ENCODE assay signal across 9 mouse cellular contexts in genomic region chr9:111270606-111271005, GRCm38 (mm10). TPM values are rescaled to one million over a fixed set of nuclear protein-coding genes. Genes with fewer than 3 reads are reported as not detected.
DNase-seq lines count a peak whose midpoint lies in the region; ATAC-seq and TF ChIP-seq lines count a peak whose summit lies in the region.
"Had no signal": no experiment of that assay in that cellular context is flagged by ENCODE, and none has a peak within 500 bp of the region (broad histone marks: within the 10 kb centered on the region; RNA-seq: fewer than 3 reads in every experiment).

No protein-coding gene starts in this region.

- H3K4me2 ChIP-seq in liver, embryonic 14.5 days (ENCODE audit: low read depth), result peak overlapping the region; percentile 64

- H3K79me2 ChIP-seq in heart, adult 2 months (replicated peaks; ENCODE audit: control insufficient read depth, insufficient read depth, low read length), result peaks cover 5% of the 10 kb centered on the region

- TF ChIP-seq EP300 in heart, adult 2 months (IDR thresholded peaks at IDR 0.05; ENCODE audit: insufficient read depth, low read depth, low read length), result no peak
- TF ChIP-seq EP300 in liver, embryonic 14.5 days (IDR thresholded peaks at IDR 0.05; ENCODE audit: low read depth), result no peak

- no peak for TF ChIP-seq POLR2A in heart, adult 2 months (IDR thresholded peaks at IDR 0.05; ENCODE audit: insufficient read depth, low read depth, low read length)
- TF ChIP-seq POLR2A in thymus, adult 2 months (IDR thresholded peaks at IDR 0.05; ENCODE audit: control insufficient read depth, extremely low read depth, insufficient read depth, low read length, poor library complexity), result no peak

- H3K9ac ChIP-seq in heart, adult 2 months (ENCODE audit: low read depth, low read length), result peak overlapping the region; percentile 88; the same call in 1 of the 2 replicates
- H3K9ac ChIP-seq in liver, embryonic 14.5 days (replicated peaks), result peak overlapping the region; percentile 70

- H3K4me3 ChIP-seq in heart, adult 2 months, result peak overlapping the region; percentile 92
- no peak overlapping the region for H3K4me3 ChIP-seq in thymus, adult 2 months (ENCODE audit: control insufficient read depth, insufficient read depth, low read length)
- peak overlapping the region; percentile 74 to 82 for H3K4me3 ChIP-seq in liver, embryonic 14.5 days (ENCODE audit: insufficient read depth in 1 of 2, low read depth in 2 of 2, low read length in 2 of 2)

- no peak for DNase-seq in heart, adult 2 months
- no peak for DNase-seq in heart, postnatal 36 days
- DNase-seq in thymus, postnatal 0 days (ENCODE audit: low spot score), result peak; percentile 10
- DNase-seq in thymus, adult 2 months, result no peak
- DNase-seq in liver, embryonic 14.5 days (ENCODE audit: low read depth in 3 of 3, low spot score in 3 of 3), result no peak
- no peak for DNase-seq in urinary bladder, adult 2 months (ENCODE audit: low spot score)
- no peak for DNase-seq in adipocyte (ENCODE audit: low spot score)
- DNase-seq in gastrocnemius, postnatal 25 days, result no peak
- DNase-seq: layer of hippocampus, postnatal 36 days had no signal

- no peaks in the 10 kb centered on the region for H3K27me3 ChIP-seq in heart, adult 2 months (ENCODE audit: control insufficient read depth, insufficient read depth, low read length)
- H3K27me3 ChIP-seq in thymus, adult 2 months (ENCODE audit: control insufficient read depth, insufficient read depth, low read length), result no peaks in the 10 kb centered on the region
- H3K27me3 ChIP-seq in liver, embryonic 14.5 days (ENCODE audit: control insufficient read depth, insufficient read depth, low read length), result no peaks in the 10 kb centered on the region

- intact Hi-C loops in heart, adult 2 months (cut with DNase I), result loop anchor here (10.0 kb wide), 1 partner anchor 866 kb away; the partner anchor contains the start of gene Ptpn23
- intact Hi-C loops in heart, postnatal 36 days (cut with DNase I), result no loop called here

- peak overlapping the region; percentile 90 for H3K27ac ChIP-seq in heart, adult 2 months
- no peak overlapping the region for H3K27ac ChIP-seq in thymus, adult 2 months (ENCODE audit: control insufficient read depth, insufficient read depth, low read length)
- H3K27ac ChIP-seq in liver, embryonic 14.5 days, result peak overlapping the region; percentile 62

- no peak for ATAC-seq in liver, embryonic 14.5 days (ENCODE audit: insufficient read depth)

- H3K36me3 ChIP-seq in heart, adult 2 months (ENCODE audit: control insufficient read depth, insufficient read depth, low read length), result peaks cover 27% of the 10 kb centered on the region
- H3K36me3 ChIP-seq in thymus, adult 2 months (ENCODE audit: control insufficient read depth, insufficient read depth, low read length), result peaks cover 9% of the 10 kb centered on the region; the same call in 1 of the 2 replicates
- peaks cover 14% of the 10 kb centered on the region for H3K36me3 ChIP-seq in liver, embryonic 14.5 days (replicated peaks; ENCODE audit: control insufficient read depth, insufficient read depth, low read depth)

- TF ChIP-seq CTCF in heart, adult 2 months (IDR thresholded peaks at IDR 0.05), result no peak
- TF ChIP-seq CTCF in thymus, adult 2 months (IDR thresholded peaks at IDR 0.05; ENCODE audit: borderline replicate concordance, control insufficient read depth, extremely low read depth, insufficient read depth, low read length, poor library complexity), result no peak
- no peak for TF ChIP-seq CTCF in liver, embryonic 14.5 days (IDR thresholded peaks at IDR 0.05; ENCODE audit: low read depth)

- H3K4me1 ChIP-seq in heart, adult 2 months (ENCODE audit: control insufficient read depth, insufficient read depth, low read length), result peaks cover 13% of the 10 kb centered on the region
- H3K4me1 ChIP-seq in thymus, adult 2 months (replicated peaks; ENCODE audit: control insufficient read depth, insufficient read depth, low read length), result peaks cover 7% of the 10 kb centered on the region
- peaks cover 8 to 15% of the 10 kb centered on the region in 2 experiments; a peak in 3 of 4 replicates for H3K4me1 ChIP-seq in liver, embryonic 14.5 days (replicated peaks; ENCODE audit: control insufficient read depth in 2 of 2, insufficient read depth in 2 of 2, low read length in 1 of 2)

- WGBS in heart, adult 2 months, result 12% methylated on average over 5 of the region's 5 CpGs
- WGBS in thymus, adult 2 months, result 11% methylated on average over 5 of the region's 5 CpGs
- 6% methylated on average over 5 of the region's 5 CpGs for WGBS in liver, embryonic 14.5 days (ENCODE audit: insufficient replicate concordance)

- no peaks in the 10 kb centered on the region for H3K9me3 ChIP-seq in liver, embryonic 14.5 days (ENCODE audit: control insufficient read depth, low read length)

RNA-seq across cellular contexts. Expression of gene Mlh1, which starts 1.0 kb away (rescaled TPM):
- total RNA-seq in heart, adult 2 months (2021), result 1 to 10 TPM; 6.1 to 7.1 TPM
- polyA plus RNA-seq in heart, adult 2 months (2012; rRNA removed), result 12.6 and 12.9 TPM in 2 replicates
- 1 to 10 TPM; 7.7 to 8.5 TPM for total RNA-seq in heart, postnatal 36 days (2021)
- 30.4 and 32.1 TPM in 2 replicates for polyA plus RNA-seq in thymus, postnatal 0 days (2015; fragmentation: Nextera tagmentation; extraction: Ambion mirVana)
- polyA plus RNA-seq in thymus, adult 2 months (2012; rRNA removed), result 23.6 and 24.6 TPM in 2 replicates
- polyA plus RNA-seq in liver, embryonic 14.5 days (2012; rRNA removed), result 12.5 and 17.8 TPM in 2 replicates
- polyA plus RNA-seq in liver, embryonic 14.5 days (2014; fragmentation: Nextera tagmentation; extraction: Ambion mirVana), result 20.1 and 24.2 TPM in 2 replicates
- polyA plus RNA-seq in urinary bladder, adult 2 months (2012; rRNA removed), result 30.8 and 35.8 TPM in 2 replicates
- total RNA-seq in gastrocnemius, postnatal 25 days (2021), result 1 to 10 TPM; 4.4 to 8.7 TPM

RNA-seq across cellular contexts. Expression of gene Epm2aip1, which starts 1.1 kb away (rescaled TPM):
- 10 to 100 TPM; 20.3 to 23.8 TPM for total RNA-seq in heart, adult 2 months (2021)
- polyA plus RNA-seq in heart, adult 2 months (2012; rRNA removed), result 8.9 and 19.2 TPM in 2 replicates
- 10 to 100 TPM; 17.1 to 25.1 TPM for total RNA-seq in heart, postnatal 36 days (2021)
- polyA plus RNA-seq in thymus, postnatal 0 days (2015; fragmentation: Nextera tagmentation; extraction: Ambion mirVana), result 19.9 and 22.8 TPM in 2 replicates
- 22.9 and 29.1 TPM in 2 replicates for polyA plus RNA-seq in thymus, adult 2 months (2012; rRNA removed)
- 7.8 and 9.0 TPM in 2 replicates for polyA plus RNA-seq in liver, embryonic 14.5 days (2012; rRNA removed)
- 7.8 and 8.1 TPM in 2 replicates for polyA plus RNA-seq in liver, embryonic 14.5 days (2014; fragmentation: Nextera tagmentation; extraction: Ambion mirVana)
- 22.9 and 29.2 TPM in 2 replicates for polyA plus RNA-seq in urinary bladder, adult 2 months (2012; rRNA removed)
- 10 to 100 TPM; 18.8 to 19.2 TPM for total RNA-seq in gastrocnemius, postnatal 25 days (2021)

RNA-seq across cellular contexts. Expression of gene Trank1, which starts 40.9 kb away (rescaled TPM):
- total RNA-seq in heart, adult 2 months (2021), result not detected
- 0.04 and 0.06 TPM in 2 replicates for polyA plus RNA-seq in heart, adult 2 months (2012; rRNA removed)
- not detected for total RNA-seq in heart, postnatal 36 days (2021)
- 0.04 and 0.05 TPM in 2 replicates for polyA plus RNA-seq in thymus, postnatal 0 days (2015; fragmentation: Nextera tagmentation; extraction: Ambion mirVana)
- 0.11 and 0.13 TPM in 2 replicates for polyA plus RNA-seq in thymus, adult 2 months (2012; rRNA removed)
- polyA plus RNA-seq in liver, embryonic 14.5 days (2012; rRNA removed), result 0.02 and 0.06 TPM in 2 replicates
- polyA plus RNA-seq in liver, embryonic 14.5 days (2014; fragmentation: Nextera tagmentation; extraction: Ambion mirVana), result 0.03 TPM in 1 of 2 replicates, not detected in the other
- polyA plus RNA-seq in urinary bladder, adult 2 months (2012; rRNA removed), result 0.10 and 0.12 TPM in 2 replicates
- total RNA-seq in gastrocnemius, postnatal 25 days (2021), result under 1 TPM; 0.05 to 0.19 TPM
